Mouse (Mus musculus) left cerebral cortex, postnatal 10 days (tissue): ENCODE results near the gene Rps13. TPM values are rescaled to one million over a fixed set of nuclear protein-coding genes. Genes with fewer than 3 reads are reported as not detected.

Source experiments
- DNase-seq, 2 experiments: peaks; one replicate each; pipeline ENCODE4 v3.0.0; 2021 to 2022; ENCODE audit warnings: low spot score in 2 of 2, mixed read lengths in 1 of 2; ENCODE audit errors: extremely low spot score in 1 of 2
- intact Hi-C: fragments of 180-260 bp; cut with DNase I; formaldehyde crosslinking; loops from one replicate; pipeline ENCODE4 v1.15.1; 2025
- total RNA-seq, 2 experiments: library from RNA; stranded (reverse); gene quantifications; 2 replicates each; pipeline ENCODE4 v1.2.3; 2021

Rps13 gene
- total RNA-seq, 2 experiments from 2014 or later = 248 to 274 TPM

DNA sequence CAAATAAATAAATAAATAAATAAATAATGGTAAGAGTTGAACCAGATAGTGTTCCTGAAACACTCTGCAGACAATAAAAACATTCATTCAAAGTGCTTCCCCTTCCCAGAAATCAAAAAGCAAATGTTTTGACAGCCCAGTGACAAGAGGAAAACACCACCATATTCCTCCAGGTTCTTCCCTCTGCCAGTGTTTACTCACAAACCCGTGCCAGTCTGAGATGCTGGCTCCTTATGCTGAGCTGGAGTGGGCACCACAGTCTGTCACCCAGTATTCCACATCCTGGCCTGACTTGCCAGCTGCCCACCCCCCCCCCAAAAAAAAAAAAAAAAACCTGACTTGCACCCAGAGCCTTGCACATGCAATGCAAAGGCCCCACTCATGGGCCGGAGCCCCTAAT is 35.1 kb downstream of the Rps13 start:
- no peak for DNase-seq
- intact Hi-C loops = no loop called here

DNA sequence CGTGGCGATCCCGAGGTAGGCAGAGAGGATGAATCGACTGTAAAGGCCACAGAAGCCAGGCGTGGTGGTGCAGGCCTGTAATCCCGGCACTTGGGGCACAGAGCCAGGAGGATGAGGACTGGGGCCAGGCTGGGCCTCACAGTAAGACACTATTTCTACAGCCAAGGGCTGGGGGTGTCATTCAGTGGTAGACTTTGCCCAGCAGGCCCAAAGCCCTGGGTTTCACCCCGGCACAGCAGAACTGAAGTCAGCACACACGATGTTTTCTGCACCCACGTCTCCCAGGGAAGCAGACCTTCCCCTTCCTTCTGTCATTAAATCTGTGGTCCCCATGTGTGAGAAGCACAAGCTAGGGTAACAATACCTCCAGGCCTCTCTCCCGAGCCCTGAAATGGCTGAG is 35.6 kb downstream of the Rps13 start:
- DNase-seq = no peak
- intact Hi-C loops = no loop called here

DNA sequence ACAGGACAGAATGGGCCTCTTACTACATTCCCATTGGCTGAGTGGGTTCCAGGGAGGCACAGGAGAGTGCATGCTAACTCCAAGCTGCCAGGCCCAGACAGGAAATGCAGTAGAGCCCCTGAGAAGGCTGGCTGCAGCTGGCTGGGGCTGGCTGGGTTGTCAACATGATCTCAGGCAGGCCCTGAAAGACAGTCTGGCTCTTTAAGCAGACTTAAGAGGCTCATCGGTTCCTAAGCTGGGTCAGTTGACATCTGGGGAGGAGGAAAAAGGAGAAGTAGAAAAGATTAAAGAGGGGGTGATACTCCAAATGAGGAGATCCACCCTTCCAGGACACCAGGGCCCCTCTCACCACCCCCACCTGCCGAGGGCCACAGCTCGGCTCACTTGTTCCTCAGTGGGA is 39.0 kb downstream of the Rps13 start:
- intact Hi-C loops = no loop called here
- DNase-seq = no peak

DNA sequence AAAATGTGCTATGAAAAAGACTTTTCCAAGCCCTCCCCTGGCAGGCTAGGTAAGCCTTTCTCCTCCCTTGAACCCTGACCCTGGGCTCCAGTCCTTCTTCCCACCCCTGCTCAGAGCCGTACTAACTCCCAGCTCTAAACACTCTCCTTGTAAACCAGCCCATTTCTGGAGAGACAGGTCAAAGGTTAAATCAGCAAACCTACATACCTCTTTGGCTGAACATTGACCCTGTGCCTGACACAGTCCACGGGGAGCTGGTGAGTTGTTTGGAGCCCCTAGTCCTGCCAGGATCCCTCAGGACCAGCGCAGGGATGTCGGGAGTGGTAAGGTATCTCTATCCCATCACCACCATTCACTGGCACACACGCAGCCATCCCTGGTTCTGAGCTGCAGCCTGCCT is 41.6 kb downstream of the Rps13 start:
- intact Hi-C loops = no loop called here
- DNase-seq = no peak

DNA sequence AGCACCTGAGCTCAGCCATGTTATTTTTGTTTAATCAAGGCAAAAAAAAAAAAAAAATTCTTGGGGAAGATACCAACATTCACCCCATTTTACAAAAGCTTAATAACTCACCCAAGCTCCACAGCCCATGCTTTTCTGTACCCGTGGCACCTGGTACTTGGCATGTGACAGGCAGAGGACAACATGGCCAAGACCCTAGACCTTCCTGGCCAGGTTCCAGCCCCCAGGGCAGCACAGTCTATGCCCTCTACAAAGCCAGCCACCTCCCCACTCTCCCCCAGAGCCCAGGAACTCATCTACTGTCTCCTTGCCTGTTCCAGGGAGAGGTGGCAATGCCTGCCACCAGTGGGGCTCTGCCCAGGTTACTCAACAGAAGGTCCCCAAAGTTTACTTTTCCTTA is 43.4 kb downstream of the Rps13 start:
- intact Hi-C loops = no loop called here
- DNase-seq = no peak

DNA sequence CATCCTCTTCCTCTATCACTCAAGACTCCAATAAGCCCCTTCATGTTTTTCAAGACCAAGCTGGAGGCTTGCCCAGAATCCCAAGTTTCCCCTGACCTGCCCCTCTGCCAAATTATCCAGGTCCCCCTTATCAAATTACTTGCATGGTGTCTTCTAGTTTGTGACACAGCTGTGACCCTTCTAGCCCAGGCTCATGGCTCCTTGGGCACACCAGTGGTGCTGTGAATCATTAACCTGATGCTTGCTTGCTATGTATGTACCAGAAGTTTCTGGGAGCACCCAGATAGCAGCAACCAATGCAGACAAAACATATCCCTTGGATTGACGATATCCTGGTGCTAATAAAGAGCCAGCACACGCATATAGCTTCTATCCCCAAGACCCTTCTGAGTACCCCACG is 45.0 kb downstream of the Rps13 start:
- intact Hi-C loops = no loop called here
- DNase-seq = no peak

DNA sequence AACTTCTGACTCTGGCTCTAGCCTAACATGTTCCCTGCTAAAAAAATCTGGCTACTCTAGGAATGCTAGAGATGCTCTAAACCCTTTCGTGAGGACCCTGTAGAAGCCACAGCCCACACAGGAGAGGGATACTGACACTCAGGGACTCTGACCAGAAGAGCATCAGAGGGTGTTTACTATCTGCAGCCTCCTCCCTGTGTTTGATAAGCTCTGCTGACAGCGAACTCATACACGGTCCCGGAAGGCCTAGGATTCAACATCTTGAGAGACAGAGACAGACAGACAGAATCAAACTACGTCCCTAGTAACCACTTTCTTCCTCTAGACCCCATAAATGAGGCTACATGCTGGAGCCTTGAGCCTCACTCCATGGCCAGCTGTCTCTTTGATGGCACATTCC is 46.0 kb downstream of the Rps13 start:
- intact Hi-C loops = no loop called here
- no peak for DNase-seq

DNA sequence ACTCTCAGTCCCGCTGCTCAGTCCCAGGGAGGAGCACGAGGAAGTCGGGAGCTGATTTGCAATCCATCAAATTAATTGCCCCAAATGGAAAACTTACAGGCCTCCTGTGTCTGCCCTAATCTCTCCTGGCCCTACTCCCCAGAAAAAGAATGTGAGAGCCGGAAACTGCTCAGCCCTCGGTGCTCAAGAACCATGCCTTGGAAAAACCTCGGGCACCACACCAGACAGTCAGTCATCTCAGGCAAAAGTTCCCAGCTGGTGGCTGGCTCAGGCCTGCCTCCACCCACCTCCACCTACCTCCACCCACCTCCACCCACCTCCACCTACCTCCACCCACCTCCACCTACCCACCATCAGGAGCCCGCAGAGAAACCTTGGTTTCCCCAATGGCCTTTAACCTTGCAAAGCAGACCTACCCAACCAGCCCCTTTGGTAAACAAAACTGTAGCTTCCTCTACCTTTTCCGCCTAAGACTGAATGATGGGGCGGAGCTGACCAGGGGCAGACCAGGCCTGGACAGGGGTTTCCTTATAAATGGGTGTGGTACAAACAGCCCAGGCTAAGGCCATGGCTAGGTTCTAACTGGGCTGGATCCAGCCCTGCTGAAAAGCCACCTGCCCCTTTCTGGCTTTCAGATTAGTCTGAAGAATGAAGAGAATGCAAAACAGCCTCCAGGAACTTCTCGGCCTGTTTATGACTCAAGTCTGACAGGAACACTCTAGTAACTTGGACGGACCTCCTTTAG is 47.2 kb downstream of the Rps13 start:
- intact Hi-C loops = no loop called here
- no peak for DNase-seq

DNA sequence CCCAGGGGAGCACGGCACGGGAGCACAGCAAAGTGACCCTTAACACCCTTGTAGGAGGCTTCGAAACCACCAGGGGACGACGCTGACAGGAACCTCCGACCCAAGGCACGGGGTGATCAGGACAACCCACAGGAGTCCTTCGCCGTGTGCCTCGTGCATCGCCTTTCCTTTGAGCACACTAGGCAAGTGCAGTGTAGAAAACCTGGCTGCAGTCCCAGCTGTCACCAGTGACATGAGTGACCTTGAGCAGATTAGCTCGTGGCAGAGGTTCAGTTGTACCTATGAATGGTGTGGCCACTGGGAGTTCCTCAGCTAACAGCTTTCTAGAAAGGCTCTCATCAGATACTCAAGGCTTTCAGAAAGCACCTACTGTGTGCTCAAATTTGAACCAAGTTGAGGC is 47.8 kb downstream of the Rps13 start:
- no peak for DNase-seq

DNA sequence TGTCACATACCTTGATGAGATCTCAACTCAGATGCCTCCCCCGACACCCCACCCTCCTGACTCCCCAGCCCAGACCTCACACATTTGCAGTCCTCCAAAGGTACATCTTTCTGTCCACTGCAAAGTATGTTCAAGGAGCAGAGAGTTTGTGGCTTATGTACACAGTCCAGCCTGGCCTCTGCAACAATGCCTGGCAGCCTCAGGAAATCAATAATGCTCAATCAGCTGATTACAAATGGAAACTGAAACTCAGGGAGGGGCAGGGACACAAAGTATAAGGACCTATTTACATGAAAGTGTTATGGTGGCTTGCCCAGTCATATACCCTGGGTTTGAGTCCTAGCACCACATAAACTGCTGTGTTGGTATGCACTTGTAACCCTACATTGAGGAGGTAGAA is 48.8 kb downstream of the Rps13 start:
- intact Hi-C loops = no loop called here
- no peak for DNase-seq

More for the DNA sequence above, 47.8 kb downstream of the Rps13 start:
- intact Hi-C loops = no loop called here

DNA sequence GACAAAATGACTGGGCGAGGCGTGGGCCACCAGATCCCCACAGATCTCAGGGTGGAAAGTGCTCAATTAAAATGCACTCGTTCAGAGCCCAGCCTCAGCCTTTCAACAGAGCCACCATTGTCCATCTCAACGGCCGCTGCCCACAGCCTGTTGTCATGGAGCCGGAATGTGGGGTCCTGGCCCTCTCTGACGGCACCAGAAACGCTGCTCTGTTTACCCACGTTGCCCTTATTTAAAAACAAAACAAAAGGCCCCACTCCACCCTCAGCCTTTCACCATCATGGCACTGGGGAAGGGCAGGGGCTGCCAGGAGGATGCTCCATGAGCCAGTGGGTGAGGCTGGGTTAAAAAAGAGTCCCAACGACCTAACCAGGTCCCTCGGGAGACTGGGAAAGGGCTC is 51.2 kb downstream of the Rps13 start:
- intact Hi-C loops = no loop called here
- peak; percentile 38 to 52 for DNase-seq

Other genes with a start within 250 kb of the Rps13 start
- 1 to 10 TPM; 3.2 to 5.4 TPM for gene Gm4353, start 249.6 kb downstream of the Rps13 start, total RNA-seq
- 10 to 100 TPM; 18.7 to 23.6 TPM for gene Plekha7, start 25.8 kb downstream of the Rps13 start, total RNA-seq
- gene Pik3c2a, start 109.3 kb upstream of the Rps13 start, total RNA-seq = 10 to 100 TPM; 21.0 to 23.0 TPM
- gene Nucb2, start 170.2 kb upstream of the Rps13 start, total RNA-seq = 10 to 100 TPM; 32.1 to 40.0 TPM